ENCODE assay signal across 8 mouse cellular contexts in genomic region chr10:24448001-24448561, GRCm38 (mm10).
DNase-seq lines count a peak whose midpoint lies in the region; ATAC-seq and TF ChIP-seq lines count a peak whose summit lies in the region.

No protein-coding gene starts in this region.

- peak; percentile 20 for DNase-seq in adrenal gland, adult 2 months
- DNase-seq in adrenal gland, postnatal 25 days = no peak
- DNase-seq in heart, postnatal 25 days (ENCODE audit: low spot score) = peak; percentile 46
- peak; percentile 62 for DNase-seq in limb, embryonic 14.5 days (ENCODE audit: low spot score)
- no peak for DNase-seq in hindbrain, embryonic 10.5 days (ENCODE audit: low spot score)
- no peak for DNase-seq in spleen, adult 18-20 months
- DNase-seq in thymus, postnatal 4 days = no peak

- ATAC-seq in embryonic facial prominence, embryonic 13.5 days (ENCODE audit: insufficient number of reproducible peaks, insufficient read depth, low FRiP score, low TSS enrichment, low read depth) = no peak
- peak; percentile 79 for ATAC-seq in limb, embryonic 14.5 days (ENCODE audit: low FRiP score, low read depth)

- intact Hi-C loops in heart, postnatal 25 days (cut with DNase I) = no loop called here

- 36% methylated on average over 9 of the region's 9 CpGs for WGBS in embryonic facial prominence, embryonic 13.5 days
- WGBS in limb, embryonic 14.5 days = 41% methylated on average over 9 of the region's 9 CpGs
- WGBS in hindbrain, embryonic 10.5 days = 87% methylated on average over 9 of the region's 9 CpGs

- no peaks in the 10 kb centered on the region for H3K9me3 ChIP-seq in embryonic facial prominence, embryonic 13.5 days
- no peaks in the 10 kb centered on the region for H3K9me3 ChIP-seq in limb, embryonic 14.5 days (ENCODE audit: control insufficient read depth, low read length)
- peaks cover 7% of the 10 kb centered on the region; the same call in 1 of the 2 replicates for H3K9me3 ChIP-seq in hindbrain, embryonic 10.5 days

- H3K4me3 ChIP-seq in embryonic facial prominence, embryonic 13.5 days = no peak overlapping the region
- no peak overlapping the region for H3K4me3 ChIP-seq in limb, embryonic 14.5 days (replicated peaks; ENCODE audit: low read length)
- no peak overlapping the region for H3K4me3 ChIP-seq in hindbrain, embryonic 10.5 days

- peaks cover 25% of the 10 kb centered on the region for H3K4me1 ChIP-seq in embryonic facial prominence, embryonic 13.5 days
- H3K4me1 ChIP-seq in limb, embryonic 14.5 days (ENCODE audit: control insufficient read depth, insufficient read depth, low read length) = peaks cover 12% of the 10 kb centered on the region; the same call in 1 of the 2 replicates
- no peaks in the 10 kb centered on the region for H3K4me1 ChIP-seq in hindbrain, embryonic 10.5 days (replicated peaks)

- H3K9ac ChIP-seq in embryonic facial prominence, embryonic 13.5 days = no peak overlapping the region
- no peak overlapping the region for H3K9ac ChIP-seq in limb, embryonic 14.5 days (ENCODE audit: low read depth, low read length, severe bottlenecking)

- TF ChIP-seq POLR2A in limb, embryonic 14.5 days (IDR thresholded peaks at IDR 0.05; ENCODE audit: borderline replicate concordance, extremely low read depth, insufficient read depth, insufficient read length) = no peak

- no peaks in the 10 kb centered on the region for H3K27me3 ChIP-seq in embryonic facial prominence, embryonic 13.5 days
- H3K27me3 ChIP-seq in limb, embryonic 14.5 days (ENCODE audit: control insufficient read depth, insufficient read depth, low read length) = no peaks in the 10 kb centered on the region
- no peaks in the 10 kb centered on the region for H3K27me3 ChIP-seq in hindbrain, embryonic 10.5 days (ENCODE audit: insufficient read depth, poor library complexity, severe bottlenecking)

- H3K36me3 ChIP-seq in embryonic facial prominence, embryonic 13.5 days = no peaks in the 10 kb centered on the region
- H3K36me3 ChIP-seq in limb, embryonic 14.5 days (ENCODE audit: control insufficient read depth, insufficient read depth, low read length) = no peaks in the 10 kb centered on the region
- no peaks in the 10 kb centered on the region for H3K36me3 ChIP-seq in hindbrain, embryonic 10.5 days

- peak overlapping the region; percentile 83 for H3K27ac ChIP-seq in embryonic facial prominence, embryonic 13.5 days
- H3K27ac ChIP-seq in limb, embryonic 14.5 days (replicated peaks; ENCODE audit: low read depth, low read length) = peak overlapping the region; percentile 71
- H3K27ac ChIP-seq in hindbrain, embryonic 10.5 days = no peak overlapping the region

- peak overlapping the region; percentile 32 for H3K4me2 ChIP-seq in embryonic facial prominence, embryonic 13.5 days
- H3K4me2 ChIP-seq in limb, embryonic 14.5 days (replicated peaks; ENCODE audit: low read depth, low read length, severe bottlenecking) = no peak overlapping the region; the same call in 1 of the 2 replicates

Comparison
In these comparisons a context has a peak if more than half of its experiments do, and no peak if none do; other contexts are left out.
1. DNase-seq: peak in adrenal gland, adult 2 months (single experiment), heart, postnatal 25 days (single experiment) and limb, embryonic 14.5 days (single experiment); none in adrenal gland, postnatal 25 days (single experiment), hindbrain, embryonic 10.5 days (single experiment), spleen, adult 18-20 months (0 of 2) and thymus, postnatal 4 days (single experiment).